Mouse (Mus musculus): ENCODE measurements around the gene Copz1.

Copz1 gene

GRCm38 (mm10) chr15:103343008-103343407, 70.5 kb downstream of the Copz1 start:
- no peak for DNase-seq

GRCm38 (mm10) chr15:103343556-103343955, 71.0 kb downstream of the Copz1 start:
- no peak for DNase-seq

DNA sequence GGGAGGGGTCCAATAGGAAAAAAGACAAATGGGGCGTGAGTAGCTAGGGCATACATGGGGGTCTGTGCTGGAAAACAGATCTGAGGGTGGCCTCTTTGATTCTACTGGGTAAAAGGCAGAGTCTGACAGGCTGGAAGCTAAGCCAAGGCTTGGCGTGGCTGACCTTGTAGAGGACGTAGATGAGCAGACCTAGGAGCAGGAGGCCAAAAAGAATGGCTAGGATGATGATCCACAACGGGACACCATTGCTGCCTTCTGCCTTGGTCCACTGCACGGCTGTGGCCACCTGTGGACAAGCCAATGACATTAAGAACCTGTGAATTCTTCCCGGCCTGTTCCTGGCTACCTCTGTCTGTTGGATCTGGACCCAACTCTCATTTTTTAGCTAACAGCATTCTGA, 73.3 kb downstream of the Copz1 start:
- DNase-seq, result no peak

DNA sequence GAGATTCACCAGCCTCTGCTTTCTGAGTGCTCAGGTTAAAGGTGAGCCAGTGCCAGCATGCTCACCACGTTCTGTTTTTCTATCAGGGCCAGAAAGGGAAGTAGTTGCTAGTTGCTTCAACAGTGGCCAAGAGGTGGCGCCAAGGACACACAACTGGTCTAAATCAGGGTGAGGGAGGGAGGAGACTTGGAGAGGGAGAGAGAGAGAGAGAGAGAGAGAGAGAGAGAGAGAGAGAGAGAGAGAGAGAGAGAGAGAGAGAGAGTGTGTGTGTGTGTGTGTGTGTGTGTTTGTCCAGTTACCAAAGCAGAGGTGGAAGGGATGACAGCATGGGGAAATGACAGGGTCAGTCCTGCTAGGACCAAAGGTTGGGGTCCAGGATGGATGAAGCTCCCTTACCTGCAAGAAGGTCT, 74.8 kb downstream of the Copz1 start:
- peak; percentile 29 for DNase-seq

All from right cerebral cortex, postnatal 25 days (tissue).